ENCODE assay signal across 8 mouse cellular contexts in genomic region chr1:131962606-131963084, GRCm38 (mm10). TPM values are rescaled to one million over a fixed set of nuclear protein-coding genes. Genes with fewer than 3 reads are reported as not detected.
A peak's percentile ranks its signal among the peaks of the same experiment; 100 is the strongest.
DNase-seq lines count a peak whose midpoint lies in the region; ATAC-seq and TF ChIP-seq lines count a peak whose summit lies in the region.

TSS of gene Slc45a3 (plus strand) at chr1:131962967.

- WGBS in heart, embryonic 10.5 days, result under 1% methylated on average over 34 of the region's 35 CpGs
- 0% methylated on average over 31 of the region's 35 CpGs for WGBS in kidney, embryonic 15.5 days

- no peak within 1 kb of the TSS for H3K27ac ChIP-seq in left cerebral cortex, adult 2 months
- peak within 1 kb of the TSS; percentile 69 for H3K27ac ChIP-seq in heart, embryonic 10.5 days
- peak within 1 kb of the TSS; percentile 1; the same call in 1 of the 2 replicates for H3K27ac ChIP-seq in kidney, embryonic 15.5 days

- H3K4me2 ChIP-seq in kidney, embryonic 15.5 days, result peak within 1 kb of the TSS; percentile 100

- peaks cover 21% of the 10 kb centered on the region for H3K4me1 ChIP-seq in heart, embryonic 10.5 days
- H3K4me1 ChIP-seq in kidney, embryonic 15.5 days, result peaks cover 35% of the 10 kb centered on the region

- peaks cover 86% of the 10 kb centered on the region for H3K27me3 ChIP-seq in heart, embryonic 10.5 days (ENCODE audit: insufficient read depth, poor library complexity, severe bottlenecking)
- peaks cover 56% of the 10 kb centered on the region for H3K27me3 ChIP-seq in kidney, embryonic 15.5 days

- peak within 1 kb of the TSS; percentile 58 for H3K4me3 ChIP-seq in left cerebral cortex, adult 2 months
- H3K4me3 ChIP-seq in heart, embryonic 10.5 days, result peak within 1 kb of the TSS; percentile 88
- peak within 1 kb of the TSS; percentile 83 for H3K4me3 ChIP-seq in kidney, embryonic 15.5 days (replicated peaks)

- no peak for TF ChIP-seq CTCF in left cerebral cortex, adult 2 months (IDR thresholded peaks at IDR 0.05)

- DNase-seq in left cerebral cortex, adult 2 months (ENCODE audit: extremely low spot score in 1 of 2, low spot score in 2 of 2), result no peak
- no peak for DNase-seq in left cerebral cortex, adult 8-10 months (ENCODE audit: low spot score in 2 of 2)
- peak; percentile 80 to 86 for DNase-seq in adrenal gland, postnatal 36 days
- no peak for DNase-seq in heart, embryonic 10.5 days (ENCODE audit: low spot score)
- DNase-seq in lung, postnatal 36 days, result peak; percentile 38
- DNase-seq in layer of hippocampus, adult 11-12 months (ENCODE audit: low spot score), result no peak

- peak; percentile 74 for ATAC-seq in kidney, embryonic 15.5 days (replicated peaks; ENCODE audit: low FRiP score)
- ATAC-seq in erythroid progenitor cell, adult 5-6 weeks (replicated peaks; ENCODE audit: low FRiP score, poor library complexity, severe bottlenecking), result no peak

- no peaks in the 10 kb centered on the region for H3K9me3 ChIP-seq in heart, embryonic 10.5 days
- H3K9me3 ChIP-seq in kidney, embryonic 15.5 days (replicated peaks), result no peaks in the 10 kb centered on the region

- intact Hi-C loops in left cerebral cortex, adult 2 months (cut with DNase I), result loop anchor here (10.0 kb wide), 1 partner anchor 248 kb away; no protein-coding TSS in a partner anchor

- H3K36me3 ChIP-seq in heart, embryonic 10.5 days, result no peaks in the 10 kb centered on the region
- H3K36me3 ChIP-seq in kidney, embryonic 15.5 days, result no peaks in the 10 kb centered on the region

- peak within 1 kb of the TSS; percentile 80 for H3K9ac ChIP-seq in kidney, embryonic 15.5 days

RNA-seq across cellular contexts. Expression of gene Slc45a3, which starts in this region (rescaled TPM):
- under 1 TPM; 0.48 to 0.68 TPM for total RNA-seq in left cerebral cortex, adult 2 months (2021)
- total RNA-seq in left cerebral cortex, adult 8-10 months (2022), result 1 to 10 TPM in 1 of 4 experiments, under 1 TPM in 3; 0.65 to 1.9 (median 0.79) TPM
- 10 to 100 TPM; 15.2 to 31.5 TPM for total RNA-seq in adrenal gland, postnatal 36 days (2021)
- polyA plus RNA-seq in heart, embryonic 10.5 days (2016; fragmentation: Nextera tagmentation; extraction: Ambion mirVana), result 1.1 and 1.9 TPM in 2 replicates
- 7.9 and 9.1 TPM in 2 replicates for polyA plus RNA-seq in kidney, embryonic 15.5 days (2015; fragmentation: Nextera tagmentation; extraction: Ambion mirVana)
- 1.1 TPM in 1 of 2 replicates, not detected in the other for total RNA-seq in erythroid progenitor cell, adult 5-6 weeks (2015; ENCODE audit: low replicate concordance)
- 0.64 TPM in 1 of 2 replicates, not detected in the other for total RNA-seq in erythroid progenitor cell, adult 5-6 weeks (2017; ENCODE audit: low replicate concordance)

Comparison
In these comparisons a context has a peak if more than half of its experiments do, and no peak if none do; other contexts are left out.
1. RNA of gene Slc45a3 (total RNA-seq): 15.2 to 31.5 TPM in adrenal gland, postnatal 36 days; 0.65 to 1.9 TPM in left cerebral cortex, adult 8-10 months, 0.48 to 0.68 TPM in left cerebral cortex, adult 2 months and 0.64 to 1.1 TPM in erythroid progenitor cell, adult 5-6 weeks; every median in the first group is over 4 times any median in the second.
2. DNase-seq: peak in adrenal gland, postnatal 36 days (2 of 2) and lung, postnatal 36 days (single experiment); none in left cerebral cortex, adult 2 months (0 of 2), left cerebral cortex, adult 8-10 months (0 of 2), heart, embryonic 10.5 days (single experiment) and layer of hippocampus, adult 11-12 months (single experiment).
3. Peak in every context shown above with its lines, with median percentiles within 50 percentile points of each other: H3K4me3 ChIP-seq.